Mouse (Mus musculus) forebrain, embryonic 15.5 days (tissue): Measurements from ENCODE around the gene Psip1. TPM values are rescaled to one million over a fixed set of nuclear protein-coding genes. Genes with fewer than 3 reads are reported as not detected.
A peak's percentile ranks its signal among the peaks of the same experiment; 100 is the strongest.
"Not testable (repeated sequence)": the region's sequence is repeated elsewhere in the genome, so short reads cannot be mapped to it uniquely, and the experiment has no call there.

Experiments used
- ATAC-seq: fragments of 200-750 bp; cut with Nextera tagmentation; replicated peaks from 2 replicates; pipeline ENCODE4 v1.8.0; 2017; ENCODE audit warnings: mild to moderate bottlenecking, moderate TSS enrichment, moderate library complexity
- H3K27ac ChIP-seq: fragments of 300-500 bp; sonication (generic); replicated peaks from 2 replicates; pipeline ENCODE4 v1.5.1; 2015; ENCODE audit warnings: mild to moderate bottlenecking, inconsistent platforms
- H3K27me3 ChIP-seq: fragments of 300-500 bp; sonication (generic); 2 replicates; pipeline ENCODE4 v1.6.1; 2015; ENCODE audit warnings: inconsistent platforms
- H3K36me3 ChIP-seq: fragments of 300-500 bp; sonication (generic); 2 replicates; pipeline ENCODE4 v1.6.1; 2015; ENCODE audit warnings: mild to moderate bottlenecking, inconsistent platforms
- H3K4me1 ChIP-seq: fragments of 300-500 bp; sonication (generic); 2 replicates; pipeline ENCODE4 v1.6.1; 2015; ENCODE audit warnings: inconsistent platforms
- H3K4me2 ChIP-seq: fragments of 300-500 bp; sonication (generic); replicated peaks from 2 replicates; pipeline ENCODE4 v1.6.1; 2015; ENCODE audit warnings: mild to moderate bottlenecking, inconsistent platforms
- H3K4me3 ChIP-seq: fragments of 300-500 bp; sonication (generic); 2 replicates; pipeline ENCODE4 v1.5.1; 2015; ENCODE audit warnings: mild to moderate bottlenecking, inconsistent platforms
- H3K9ac ChIP-seq: fragments of 300-500 bp; sonication (generic); replicated peaks from 2 replicates; pipeline ENCODE4 v1.6.1; 2015; ENCODE audit warnings: mild to moderate bottlenecking, inconsistent platforms
- H3K9me3 ChIP-seq: fragments of 300-500 bp; sonication (generic); 2 replicates; pipeline ENCODE4 v1.6.1; 2016; ENCODE audit warnings: inconsistent platforms
- WGBS: fragments of 180-500 bp; shearing (Covaris S2); methylation state at CpG from one replicate; pipeline ENCODE4 v1.1.7; 2015; ENCODE audit warnings: mixed read lengths; 5-methylcytosine and 5-hydroxymethylcytosine counted together
- polyA plus RNA-seq: library from polyadenylated mRNA; unstranded; fragments of >200 nt; fragmentation: Nextera tagmentation; extraction: Ambion mirVana; gene quantifications from 2 replicates; pipeline ENCODE4 v1.2.1, GENCODE M21; 2015

Gene Psip1
- polyA plus RNA-seq, 1 experiment from 2014 or later: 317 TPM

GRCm38 (mm10) chr4:83520308-83520707 lies 34.0 kb upstream of the Psip1 start:
- peaks cover 11% of the 10 kb centered on the region for H3K4me1 ChIP-seq
- H3K36me3 ChIP-seq: no peaks in the 10 kb centered on the region
- H3K4me3 ChIP-seq: no peak overlapping the region
- H3K27ac ChIP-seq: no peak overlapping the region
- H3K9me3 ChIP-seq: no peaks in the 10 kb centered on the region
- H3K9ac ChIP-seq: no peak overlapping the region
- ATAC-seq: no peak
- 92% methylated on average over 4 of the region's 4 CpGs for WGBS
- no peak overlapping the region for H3K4me2 ChIP-seq
- no peaks in the 10 kb centered on the region for H3K27me3 ChIP-seq

DNA sequence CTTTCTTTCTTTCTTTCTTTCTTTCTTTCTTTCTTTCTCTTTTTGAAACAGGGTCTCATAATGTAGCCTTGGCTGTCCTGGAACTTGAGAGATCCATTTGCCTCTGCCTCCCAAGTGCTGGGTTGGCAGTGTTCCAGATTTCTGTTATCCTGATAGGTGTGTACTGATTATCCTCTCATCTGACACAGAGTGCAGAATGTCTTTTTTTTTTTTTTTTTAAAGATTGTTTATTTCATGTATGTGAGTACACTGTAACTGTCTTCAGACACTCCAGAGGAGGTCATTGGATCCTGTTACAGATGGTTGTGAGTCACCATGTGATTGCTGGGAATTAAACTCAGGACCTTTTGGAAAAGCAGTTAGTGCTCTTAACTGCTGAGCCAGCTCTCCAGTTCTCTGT lies 33.5 kb upstream of the Psip1 start:
- H3K4me3 ChIP-seq: no peak overlapping the region
- ATAC-seq: no peak
- H3K36me3 ChIP-seq: no peaks in the 10 kb centered on the region
- H3K4me2 ChIP-seq: no peak overlapping the region
- no peaks in the 10 kb centered on the region for H3K9me3 ChIP-seq
- H3K4me1 ChIP-seq: peaks cover 11% of the 10 kb centered on the region
- H3K27ac ChIP-seq: no peak overlapping the region
- no peaks in the 10 kb centered on the region for H3K27me3 ChIP-seq
- H3K9ac ChIP-seq: no peak overlapping the region

- Histone ChIP-seq H3K9ac (no peak overlapping the region), H3K9me3 (no peaks in the 10 kb centered on the region), H3K4me3 (no peak overlapping the region), H3K4me2 (no peak overlapping the region), H3K27me3 (no peaks in the 10 kb centered on the region), H3K36me3 (no peaks in the 10 kb centered on the region), H3K27ac (no peak overlapping the region), H3K4me1 (peaks cover 5% of the 10 kb centered on the region)
- ATAC-seq: no peak
- 81% methylated on average over 2 of the region's 2 CpGs for WGBS
These were observed 32.9 kb upstream of the Psip1 start for GRCm38 (mm10) chr4:83519148-83519547.

- H3K27me3 ChIP-seq, H3K4me1 ChIP-seq, H3K4me2 ChIP-seq, H3K9me3 ChIP-seq, H3K27ac ChIP-seq, H3K9ac ChIP-seq, H3K36me3 ChIP-seq, H3K4me3 ChIP-seq, ATAC-seq: not testable (repeated sequence)
- WGBS: 97% methylated on average over 5 of the region's 6 CpGs
These were observed 29.9 kb upstream of the Psip1 start for GRCm38 (mm10) chr4:83516144-83516543.

DNA sequence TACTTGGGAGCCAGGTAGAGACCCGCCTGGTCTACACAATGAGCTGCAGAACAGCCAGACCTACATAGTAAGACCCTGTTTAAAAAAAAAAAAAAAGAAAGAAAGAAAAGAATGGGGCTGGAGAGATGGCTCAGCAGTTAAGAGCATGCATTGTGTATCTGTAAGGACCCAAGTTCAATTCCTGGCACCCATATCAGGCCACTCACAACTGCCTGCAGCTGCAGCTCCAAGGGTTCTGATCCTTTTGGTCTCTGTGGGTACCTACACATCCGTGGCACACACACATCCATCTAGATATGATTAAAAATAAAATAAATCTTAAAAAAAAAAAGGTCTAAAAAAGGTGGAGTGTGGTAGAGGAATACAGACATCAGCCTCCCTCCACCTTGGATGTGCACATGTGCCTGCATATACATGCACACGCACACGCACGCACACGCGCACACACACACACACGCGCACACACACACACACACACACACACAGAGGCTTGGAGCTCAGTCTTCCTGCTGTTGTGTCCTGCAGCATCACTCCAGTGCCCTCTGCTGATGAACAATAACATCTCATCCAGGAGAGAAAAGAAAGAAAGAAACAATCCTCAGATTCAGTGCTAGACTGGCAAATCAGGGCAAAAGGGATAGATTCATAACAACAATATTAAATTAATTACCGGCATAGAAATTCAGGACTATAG lies 28.9 kb upstream of the Psip1 start:
- no peak overlapping the region for H3K27ac ChIP-seq
- H3K27me3 ChIP-seq: no peaks in the 10 kb centered on the region
- H3K4me1 ChIP-seq: no peaks in the 10 kb centered on the region
- no peaks in the 10 kb centered on the region for H3K9me3 ChIP-seq
- no peak overlapping the region for H3K4me3 ChIP-seq
- 88% methylated on average over 10 of the region's 10 CpGs for WGBS
- no peak overlapping the region for H3K4me2 ChIP-seq
- H3K36me3 ChIP-seq: no peaks in the 10 kb centered on the region
- no peak for ATAC-seq
- no peak overlapping the region for H3K9ac ChIP-seq

DNA sequence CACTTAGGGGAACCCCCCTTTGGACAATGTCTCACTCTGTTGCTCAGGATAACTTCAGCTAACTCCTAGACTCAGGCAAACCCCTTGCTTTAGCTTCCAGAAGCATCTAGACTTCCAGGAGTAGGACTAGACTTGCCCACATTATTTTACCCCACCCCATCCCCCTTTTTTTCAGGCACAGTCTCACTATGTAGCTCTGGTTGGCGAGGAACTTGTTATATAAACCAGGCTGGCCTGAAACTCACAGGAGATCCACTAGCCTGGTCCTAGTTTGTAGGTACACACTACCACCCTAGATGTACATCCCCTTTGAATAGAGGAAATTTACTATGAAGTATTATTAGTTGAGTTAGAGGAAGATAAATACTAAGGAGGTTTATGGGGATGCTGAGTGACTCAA lies 27.9 kb upstream of the Psip1 start:
- H3K4me1 ChIP-seq: no peaks in the 10 kb centered on the region
- H3K9ac ChIP-seq: no peak overlapping the region
- 74% methylated on average over 1 of the region's 1 CpGs for WGBS
- no peak for ATAC-seq
- H3K27me3 ChIP-seq: no peaks in the 10 kb centered on the region
- H3K4me3 ChIP-seq: no peak overlapping the region
- H3K9me3 ChIP-seq: no peaks in the 10 kb centered on the region
- H3K27ac ChIP-seq: no peak overlapping the region
- no peak overlapping the region for H3K4me2 ChIP-seq
- no peaks in the 10 kb centered on the region for H3K36me3 ChIP-seq

DNA sequence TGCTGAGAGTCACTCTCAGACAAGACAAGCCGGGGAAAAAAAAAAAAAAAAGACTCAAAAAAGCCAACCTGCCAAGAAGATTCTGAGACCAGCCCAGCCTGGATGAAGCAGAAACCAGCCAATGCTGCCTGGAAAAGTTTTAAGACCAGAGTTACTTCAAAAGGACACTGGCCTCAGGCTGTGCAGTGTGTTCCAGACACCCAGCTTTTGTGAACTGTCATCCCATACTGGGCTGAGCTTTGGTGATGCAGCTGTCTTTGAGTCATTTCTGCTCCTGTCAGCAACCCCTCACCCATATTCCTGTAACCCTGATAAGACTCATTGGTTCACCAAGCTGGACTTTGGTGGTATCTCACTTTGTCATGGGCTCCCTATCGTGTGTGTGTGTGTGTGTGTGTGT lies 26.4 kb upstream of the Psip1 start:
- no peak overlapping the region for H3K4me3 ChIP-seq
- no peak overlapping the region for H3K4me2 ChIP-seq
- no peak for ATAC-seq
- H3K4me1 ChIP-seq: no peaks in the 10 kb centered on the region
- no peaks in the 10 kb centered on the region for H3K36me3 ChIP-seq
- H3K27me3 ChIP-seq: no peaks in the 10 kb centered on the region
- no peak overlapping the region for H3K9ac ChIP-seq
- H3K9me3 ChIP-seq: no peaks in the 10 kb centered on the region
- 76% methylated on average over 2 of the region's 2 CpGs for WGBS
- H3K27ac ChIP-seq: no peak overlapping the region

- Histone ChIP-seq H3K4me3 (no peak overlapping the region), H3K27me3 (no peaks in the 10 kb centered on the region), H3K9me3 (no peaks in the 10 kb centered on the region), H3K4me2 (no peak overlapping the region), H3K36me3 (no peaks in the 10 kb centered on the region), H3K4me1 (no peaks in the 10 kb centered on the region), H3K9ac (no peak overlapping the region), H3K27ac (no peak overlapping the region)
- 94% methylated on average over 3 of the region's 3 CpGs for WGBS
- ATAC-seq: no peak
These were observed 26.0 kb upstream of the Psip1 start for GRCm38 (mm10) chr4:83512217-83512616.

DNA sequence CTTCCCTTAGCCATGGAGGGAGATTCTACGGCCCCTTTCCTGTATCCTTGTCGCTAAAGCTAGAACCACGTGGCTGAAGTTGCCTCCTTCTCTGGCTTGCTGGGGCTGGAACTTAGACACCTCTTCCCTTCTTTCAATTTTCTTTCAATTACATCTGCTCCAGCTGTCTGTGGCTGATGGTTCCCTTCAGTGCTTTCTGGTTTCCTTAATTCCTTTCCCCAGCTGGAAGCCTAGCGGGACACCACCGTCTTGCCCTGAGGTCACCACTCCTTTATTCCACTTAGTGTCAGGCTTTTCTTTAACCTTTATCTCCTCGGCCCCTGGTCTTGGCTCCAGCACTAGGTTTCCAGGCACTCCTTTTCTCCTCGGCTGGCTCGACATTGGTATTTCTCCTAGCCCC lies 24.8 kb upstream of the Psip1 start:
- Histone ChIP-seq H3K9ac (no peak overlapping the region), H3K27me3 (no peaks in the 10 kb centered on the region), H3K4me2 (no peak overlapping the region), H3K27ac (no peak overlapping the region), H3K9me3 (no peaks in the 10 kb centered on the region), H3K36me3 (no peaks in the 10 kb centered on the region), H3K4me3 (no peak overlapping the region), H3K4me1 (no peaks in the 10 kb centered on the region)
- 43% methylated on average over 8 of the region's 8 CpGs for WGBS
- no peak for ATAC-seq

GRCm38 (mm10) chr4:83509600-83509999 lies 23.3 kb upstream of the Psip1 start:
- ATAC-seq: no peak
- Histone ChIP-seq H3K4me1 (no peaks in the 10 kb centered on the region), H3K27me3 (no peaks in the 10 kb centered on the region), H3K9ac (no peak overlapping the region), H3K4me2 (no peak overlapping the region), H3K4me3 (no peak overlapping the region), H3K27ac (no peak overlapping the region), H3K9me3 (no peaks in the 10 kb centered on the region), H3K36me3 (no peaks in the 10 kb centered on the region)
- WGBS: 52% methylated on average over 2 of the region's 2 CpGs

- H3K4me2 ChIP-seq: peak overlapping the region; percentile 47
- H3K27ac ChIP-seq: peak overlapping the region; percentile 83; the same call in 1 of the 2 replicates
- H3K9ac ChIP-seq: no peak overlapping the region
- H3K36me3 ChIP-seq: no peaks in the 10 kb centered on the region
- peak overlapping the region; percentile 43 for H3K4me3 ChIP-seq
- peaks cover 5% of the 10 kb centered on the region for H3K4me1 ChIP-seq
- no peaks in the 10 kb centered on the region for H3K27me3 ChIP-seq
- no peaks in the 10 kb centered on the region for H3K9me3 ChIP-seq
- ATAC-seq: peak; percentile 77
- 28% methylated on average over 7 of the region's 7 CpGs for WGBS
These were observed 14.8 kb upstream of the Psip1 start for GRCm38 (mm10) chr4:83501037-83501430.

- no peaks in the 10 kb centered on the region for H3K9me3 ChIP-seq
- H3K9ac ChIP-seq: peak overlapping the region; percentile 44
- no peaks in the 10 kb centered on the region for H3K27me3 ChIP-seq
- peak overlapping the region; percentile 83 for H3K27ac ChIP-seq
- WGBS: 3% methylated on average over 22 of the region's 22 CpGs
- no peaks in the 10 kb centered on the region for H3K36me3 ChIP-seq
- H3K4me2 ChIP-seq: peak overlapping the region; percentile 47
- peak; percentile 90 for ATAC-seq
- H3K4me3 ChIP-seq: peak overlapping the region; percentile 43
- H3K4me1 ChIP-seq: peaks cover 5% of the 10 kb centered on the region
These were observed 14.1 kb upstream of the Psip1 start for GRCm38 (mm10) chr4:83500154-83501036.
